Mouse (Mus musculus) midbrain, embryonic 16.5 days (tissue): ENCODE results near the gene Abhd4. TPM values are rescaled to one million over a fixed set of nuclear protein-coding genes. Genes with fewer than 3 reads are reported as not detected.

Experiments
- ATAC-seq: fragments of 200-750 bp; cut with Nextera tagmentation; 2 replicates; pipeline ENCODE4 v1.8.0; 2017; ENCODE audit warnings: moderate TSS enrichment
- H3K27ac ChIP-seq: fragments of 300-500 bp; sonication (generic); 2 replicates; pipeline ENCODE4 v1.5.1; 2014; ENCODE audit warnings: mild to moderate bottlenecking, low read length, mixed read lengths
- H3K27me3 ChIP-seq: fragments of 300-500 bp; sonication (generic); 2 replicates; pipeline ENCODE4 v1.6.1; 2014; ENCODE audit warnings: low read depth, low read length, mixed read lengths; ENCODE audit not compliant: control insufficient read depth, insufficient read depth
- H3K36me3 ChIP-seq: fragments of 300-500 bp; sonication (generic); 2 replicates; pipeline ENCODE4 v1.6.1; 2014; ENCODE audit warnings: mild to moderate bottlenecking, low read length, moderate library complexity, mixed read lengths; ENCODE audit not compliant: control insufficient read depth, insufficient read depth
- H3K4me1 ChIP-seq: fragments of 300-500 bp; sonication (generic); 2 replicates; pipeline ENCODE4 v1.6.1; 2014; ENCODE audit warnings: mild to moderate bottlenecking, low read length, mixed read lengths; ENCODE audit not compliant: control insufficient read depth, insufficient read depth
- H3K4me2 ChIP-seq: fragments of 300-500 bp; sonication (generic); 2 replicates; pipeline ENCODE4 v1.6.1; 2014; ENCODE audit warnings: mild to moderate bottlenecking, low read length, mixed read lengths
- H3K4me3 ChIP-seq: fragments of 300-500 bp; sonication (generic); 2 replicates; pipeline ENCODE4 v1.5.1; 2014; ENCODE audit warnings: low read depth, mild to moderate bottlenecking, low read length, moderate library complexity, mixed read lengths
- H3K9ac ChIP-seq: fragments of 300-500 bp; sonication (generic); 2 replicates; pipeline ENCODE4 v1.6.1; 2014; ENCODE audit warnings: low read depth, low read length, mixed read lengths
- H3K9me3 ChIP-seq: fragments of 300-500 bp; sonication (generic); replicated peaks from 2 replicates; pipeline ENCODE4 v1.6.1; 2014; ENCODE audit warnings: mild to moderate bottlenecking, low read length, mixed read lengths; ENCODE audit not compliant: control insufficient read depth, poor library complexity, severe bottlenecking
- WGBS: fragments of 180-500 bp; shearing (Covaris S2); extraction: QIAGEN DNeasy Blood & Tissue Kit; methylation state at CpG from one replicate; pipeline ENCODE4 v1.1.7; 2014; 5-methylcytosine and 5-hydroxymethylcytosine counted together
- polyA plus RNA-seq: library from polyadenylated mRNA; unstranded; fragments of >200 nt; fragmentation: Nextera tagmentation; extraction: Ambion mirVana; gene quantifications from 2 replicates; pipeline ENCODE4 v1.2.1, GENCODE M21; 2015

The Abhd4 gene
- 45.0 and 58.8 TPM in 2 replicates for polyA plus RNA-seq

DNA sequence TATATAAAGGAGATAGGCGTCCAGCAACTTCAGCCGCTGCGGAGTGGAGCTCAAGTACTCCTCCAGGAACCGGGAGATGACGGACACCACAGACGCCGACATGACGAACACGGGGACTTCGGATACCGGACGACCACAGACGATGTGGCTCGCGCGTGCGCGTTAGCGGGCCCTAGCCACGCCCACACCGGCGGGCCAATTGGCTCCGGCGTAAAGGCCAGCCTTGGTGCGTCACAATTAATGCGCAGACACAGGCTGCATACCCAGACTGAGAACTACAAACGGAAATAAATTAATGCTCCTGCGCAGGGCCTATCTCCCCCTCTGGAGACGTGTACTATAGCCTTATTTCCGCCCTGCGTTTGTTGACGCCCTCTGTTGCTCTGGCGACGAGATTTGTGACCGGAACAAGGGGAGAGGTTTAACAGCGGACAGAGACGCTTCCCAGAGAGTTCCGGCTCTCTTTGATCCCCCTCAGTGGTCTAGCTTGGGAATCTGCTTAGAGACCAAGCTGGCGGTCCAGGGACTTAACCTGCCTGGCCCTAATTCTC lies at the start of gene Abhd4, which contains the start of gene Dad1:
Gene Abhd4 (plus strand): TSS at position 448 of the 551 bp plus-strand sequence.
Gene Dad1 (minus strand): TSS at position 364 of the 551 bp plus-strand sequence.
- H3K4me1 ChIP-seq: peaks cover 35% of the 10 kb centered on the region
- ATAC-seq: peak; percentile 100

DNA sequence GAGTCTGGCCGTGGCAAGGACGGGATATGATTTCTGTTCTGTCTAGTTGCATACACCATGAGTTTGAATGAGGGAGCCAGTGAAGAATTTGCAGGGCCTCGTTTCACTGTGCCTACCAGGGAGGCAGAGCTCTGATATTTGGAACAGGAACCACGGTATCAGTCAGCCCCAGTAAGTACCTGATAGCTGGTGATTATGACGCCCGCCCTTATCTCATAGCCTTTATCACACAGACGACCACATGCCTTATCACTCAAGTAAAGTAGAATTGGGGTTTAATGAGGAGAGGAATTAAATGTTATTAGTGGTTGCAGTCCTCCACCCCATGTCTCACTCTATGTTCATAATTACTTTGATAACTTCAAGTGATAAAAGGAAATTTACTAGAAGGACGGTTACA lies 49.7 kb upstream of the Abhd4 start:
- Histone ChIP-seq H3K36me3 (no peaks in the 10 kb centered on the region), H3K27me3 (no peaks in the 10 kb centered on the region), H3K4me1 (peaks cover 3% of the 10 kb centered on the region; the same call in 1 of the 2 replicates), H3K4me2 (no peak overlapping the region), H3K27ac (no peak overlapping the region), H3K9ac (no peak overlapping the region), H3K4me3 (no peak overlapping the region), H3K9me3 (no peaks in the 10 kb centered on the region)
- no peak for ATAC-seq
- 74% methylated on average over 8 of the region's 8 CpGs for WGBS

More for the DNA sequence above, at the start of gene Abhd4, which contains the start of gene Dad1:
- no peaks in the 10 kb centered on the region for H3K27me3 ChIP-seq
- H3K4me3 ChIP-seq: peak within 1 kb of the TSS; percentile 50
- no peaks in the 10 kb centered on the region for H3K9me3 ChIP-seq
- peak within 1 kb of the TSS; percentile 84 for H3K27ac ChIP-seq
- no peaks in the 10 kb centered on the region for H3K36me3 ChIP-seq
- peak within 1 kb of the TSS; percentile 73 for H3K9ac ChIP-seq
- peak within 1 kb of the TSS; percentile 61 for H3K4me2 ChIP-seq
- 0% methylated on average over 37 of the region's 39 CpGs for WGBS

DNA sequence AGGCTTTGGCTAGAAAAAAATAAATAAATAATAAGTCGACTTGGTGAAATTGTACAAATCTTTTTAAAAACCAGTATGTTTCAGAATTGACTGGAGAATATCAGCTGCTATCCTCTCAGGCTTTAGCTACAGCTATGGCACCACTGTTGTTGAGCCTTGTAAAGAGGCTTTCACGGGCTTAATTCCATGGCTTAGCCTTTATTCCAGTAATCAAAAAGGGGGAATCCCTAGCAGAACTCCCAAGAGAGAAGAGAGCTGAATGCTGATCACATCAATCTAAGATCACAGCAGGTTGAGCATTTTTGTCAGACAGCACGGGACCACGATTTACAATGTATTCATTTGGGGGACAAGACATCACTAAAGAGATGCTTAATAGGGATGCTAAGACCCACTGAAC lies 49.2 kb upstream of the Abhd4 start:
- no peak overlapping the region for H3K9ac ChIP-seq
- H3K9me3 ChIP-seq: no peaks in the 10 kb centered on the region
- no peak overlapping the region for H3K4me2 ChIP-seq
- no peaks in the 10 kb centered on the region for H3K36me3 ChIP-seq
- H3K27me3 ChIP-seq: no peaks in the 10 kb centered on the region
- peaks cover 3% of the 10 kb centered on the region; the same call in 1 of the 2 replicates for H3K4me1 ChIP-seq
- no peak overlapping the region for H3K4me3 ChIP-seq
- no peak for ATAC-seq
- H3K27ac ChIP-seq: no peak overlapping the region
- 25% methylated on average over 4 of the region's 4 CpGs for WGBS

DNA sequence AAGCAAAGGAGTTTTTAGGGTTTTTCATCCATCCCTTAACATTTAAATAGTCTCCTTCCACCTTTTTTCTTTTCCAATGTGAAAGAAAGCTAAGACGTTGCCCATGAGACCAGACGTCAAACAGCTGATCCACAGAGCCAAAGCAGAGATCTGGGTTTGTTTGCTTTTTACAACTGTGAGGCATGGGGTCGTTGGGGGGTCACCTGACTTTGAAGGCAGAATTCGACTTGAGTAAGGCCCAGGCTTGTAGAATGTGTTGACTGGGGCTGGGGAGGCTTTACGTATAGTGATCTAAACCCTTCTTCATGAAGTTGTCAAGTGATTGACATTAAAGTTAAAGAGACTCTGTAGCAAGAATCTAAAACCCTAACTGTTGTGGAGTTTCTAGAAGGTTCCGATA lies 48.1 kb upstream of the Abhd4 start:
- no peak overlapping the region for H3K9ac ChIP-seq
- 69% methylated on average over 6 of the region's 6 CpGs for WGBS

DNA sequence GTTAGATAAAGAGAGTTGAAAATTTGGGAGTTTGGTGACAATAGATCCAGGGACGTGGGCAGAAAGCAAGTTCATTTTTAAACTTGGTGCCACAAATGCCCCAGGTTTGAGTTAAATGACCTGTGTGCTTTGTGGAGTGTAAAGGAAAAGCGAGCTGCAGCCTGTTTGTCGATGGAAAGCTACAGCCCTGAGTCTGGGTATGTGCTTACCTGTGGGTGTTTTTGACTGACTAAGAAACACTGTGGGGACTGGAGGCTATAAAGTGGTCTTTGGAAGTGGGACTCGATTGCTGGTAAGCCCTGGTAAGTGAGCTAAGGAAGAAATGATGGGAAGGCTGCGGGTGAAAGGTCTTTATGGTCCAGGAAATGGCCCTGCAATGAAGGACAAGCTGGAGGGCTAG lies 47.7 kb upstream of the Abhd4 start:
- Histone ChIP-seq H3K4me1 (peaks cover 3% of the 10 kb centered on the region; the same call in 1 of the 2 replicates), H3K9ac (no peak overlapping the region), H3K4me3 (no peak overlapping the region), H3K36me3 (no peaks in the 10 kb centered on the region), H3K4me2 (no peak overlapping the region), H3K27me3 (no peaks in the 10 kb centered on the region), H3K9me3 (no peaks in the 10 kb centered on the region), H3K27ac (no peak overlapping the region)
- no peak for ATAC-seq
- WGBS: 91% methylated on average over 5 of the region's 5 CpGs

More for the DNA sequence above, 48.1 kb upstream of the Abhd4 start:
- H3K27ac ChIP-seq: no peak overlapping the region
- no peak for ATAC-seq
- H3K4me1 ChIP-seq: peaks cover 3% of the 10 kb centered on the region; the same call in 1 of the 2 replicates
- H3K9me3 ChIP-seq: no peaks in the 10 kb centered on the region
- H3K27me3 ChIP-seq: no peaks in the 10 kb centered on the region
- H3K4me3 ChIP-seq: no peak overlapping the region
- H3K36me3 ChIP-seq: no peaks in the 10 kb centered on the region
- no peak overlapping the region for H3K4me2 ChIP-seq

DNA sequence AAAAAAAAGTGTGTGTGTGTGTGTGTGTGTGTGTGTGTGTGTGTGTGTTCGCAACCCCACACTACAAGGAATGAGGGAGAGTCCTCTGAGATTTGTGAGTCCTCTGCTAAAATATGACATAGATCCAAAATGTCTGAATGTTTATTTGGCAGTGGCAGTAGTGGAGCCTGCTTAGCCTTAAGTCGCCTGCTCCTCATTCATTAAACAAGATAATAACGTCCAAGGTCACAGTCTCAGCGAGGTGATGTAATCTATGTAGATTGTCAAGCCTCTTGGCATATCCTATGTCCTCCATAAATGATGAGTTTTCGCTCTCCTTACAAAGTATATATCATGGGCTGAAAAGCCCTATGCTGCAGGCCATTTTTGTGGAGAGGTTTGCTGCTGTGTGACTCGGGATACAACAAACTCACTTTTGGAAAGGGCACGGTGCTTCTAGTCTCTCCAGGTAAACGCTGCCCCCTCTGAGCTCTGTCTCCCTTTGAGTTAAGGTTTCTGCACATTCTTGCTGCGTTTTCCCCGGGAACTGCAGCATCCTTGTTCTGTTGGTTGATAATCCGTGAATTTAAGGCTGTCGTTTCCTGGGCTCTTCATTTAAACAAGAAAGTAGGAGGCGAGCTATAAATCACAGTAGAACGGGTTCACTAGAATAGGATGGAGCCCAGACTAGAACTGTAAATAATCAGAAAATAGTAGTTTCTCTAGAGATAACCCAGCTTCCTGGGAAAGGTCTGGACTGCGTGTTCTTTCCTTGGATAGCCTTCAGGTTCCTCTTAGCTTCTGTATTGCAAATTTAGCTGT lies 47.0 kb upstream of the Abhd4 start:
- H3K4me3 ChIP-seq: no peak overlapping the region
- no peak overlapping the region for H3K4me2 ChIP-seq
- no peaks in the 10 kb centered on the region for H3K27me3 ChIP-seq
- no peak overlapping the region for H3K9ac ChIP-seq
- H3K36me3 ChIP-seq: no peaks in the 10 kb centered on the region
- H3K4me1 ChIP-seq: peaks cover 3% of the 10 kb centered on the region; the same call in 1 of the 2 replicates
- 78% methylated on average over 15 of the region's 15 CpGs for WGBS
- H3K27ac ChIP-seq: no peak overlapping the region
- H3K9me3 ChIP-seq: no peaks in the 10 kb centered on the region
- ATAC-seq: no peak

DNA sequence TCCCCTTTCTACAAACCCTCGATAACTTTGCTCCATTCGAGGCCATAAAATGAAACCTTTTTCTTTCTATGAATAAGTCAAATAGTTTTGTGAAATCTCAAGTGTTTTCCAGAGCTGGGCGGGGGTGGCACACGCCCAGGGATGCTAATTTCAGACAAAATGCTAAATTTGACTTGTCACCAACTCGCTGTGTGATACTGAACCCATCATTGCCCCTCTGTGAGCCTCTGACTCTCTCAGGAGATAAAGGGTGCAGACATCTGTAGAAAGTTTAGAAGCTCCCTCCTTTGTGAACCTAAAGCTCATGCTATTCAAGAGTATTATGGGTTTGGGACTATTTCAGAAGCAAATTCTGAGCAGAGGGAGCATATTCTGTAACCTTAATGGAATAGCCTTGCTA lies 46.1 kb upstream of the Abhd4 start:
- no peak overlapping the region for H3K27ac ChIP-seq
- no peak overlapping the region for H3K4me2 ChIP-seq
- H3K4me1 ChIP-seq: peaks cover 3% of the 10 kb centered on the region; the same call in 1 of the 2 replicates
- H3K9ac ChIP-seq: no peak overlapping the region
- H3K27me3 ChIP-seq: no peaks in the 10 kb centered on the region
- no peak overlapping the region for H3K4me3 ChIP-seq
- no peaks in the 10 kb centered on the region for H3K36me3 ChIP-seq
- no peaks in the 10 kb centered on the region for H3K9me3 ChIP-seq
- 89% methylated on average over 5 of the region's 5 CpGs for WGBS
- ATAC-seq: no peak

DNA sequence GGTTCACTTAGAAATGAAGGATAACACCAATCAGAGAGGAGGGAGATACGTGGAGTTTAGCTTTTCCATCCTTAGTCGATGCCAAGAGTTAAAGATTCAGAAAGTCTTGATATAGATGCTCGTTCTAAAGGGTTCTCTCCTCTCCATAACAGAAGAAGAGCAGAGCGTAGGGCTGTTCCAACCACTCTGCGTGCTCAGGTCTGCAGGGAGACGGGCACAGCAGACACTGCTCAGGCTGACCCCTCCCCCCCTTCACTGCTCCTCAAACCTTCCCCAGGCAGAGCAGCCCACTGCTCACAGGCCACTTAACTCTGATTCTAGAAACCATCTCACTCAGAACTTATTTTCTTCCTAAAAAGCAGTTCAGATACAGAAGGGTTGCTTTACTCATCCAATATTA lies 45.2 kb upstream of the Abhd4 start:
- H3K4me1 ChIP-seq: peaks cover 3% of the 10 kb centered on the region; the same call in 1 of the 2 replicates
- H3K4me3 ChIP-seq: no peak overlapping the region
- H3K27ac ChIP-seq: no peak overlapping the region
- H3K4me2 ChIP-seq: no peak overlapping the region
- H3K9me3 ChIP-seq: no peaks in the 10 kb centered on the region
- 78% methylated on average over 6 of the region's 6 CpGs for WGBS
- ATAC-seq: no peak
- H3K36me3 ChIP-seq: no peaks in the 10 kb centered on the region
- H3K27me3 ChIP-seq: no peaks in the 10 kb centered on the region
- H3K9ac ChIP-seq: no peak overlapping the region

DNA sequence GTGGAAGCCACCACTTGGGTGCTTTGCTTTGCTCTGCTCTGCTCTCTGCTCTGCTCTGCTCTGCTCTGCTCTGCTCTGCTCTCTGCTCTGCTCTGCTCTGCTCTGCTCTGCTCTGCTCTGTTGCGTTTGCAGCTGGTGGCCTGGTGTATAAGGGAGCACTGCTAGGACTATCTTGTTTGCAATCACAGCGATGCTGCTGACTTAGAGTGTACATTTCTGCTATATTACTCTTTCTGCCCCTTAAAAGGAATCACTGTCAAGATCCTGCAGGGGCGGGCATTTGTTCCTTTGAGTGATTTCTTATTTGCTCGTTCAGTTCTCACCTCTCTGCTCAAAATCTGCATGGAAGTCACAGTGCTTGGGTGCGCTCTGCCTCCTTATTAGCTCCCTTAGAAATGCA lies 44.1 kb upstream of the Abhd4 start:
- Histone ChIP-seq H3K4me2 (no peak overlapping the region), H3K9me3 (no peaks in the 10 kb centered on the region), H3K9ac (no peak overlapping the region), H3K4me1 (peaks cover 1% of the 10 kb centered on the region; the same call in 1 of the 2 replicates), H3K4me3 (no peak overlapping the region), H3K27ac (no peak overlapping the region), H3K27me3 (no peaks in the 10 kb centered on the region), H3K36me3 (no peaks in the 10 kb centered on the region)
- 66% methylated on average over 5 of the region's 5 CpGs for WGBS
- no peak for ATAC-seq
